Mouse (Mus musculus) gastrocnemius, adult 2 months (tissue): ENCODE measurements around the gene Smad3. TPM values are rescaled to one million over a fixed set of nuclear protein-coding genes. Genes with fewer than 3 reads are reported as not detected.

Experiments used
- DNase-seq: peaks from one replicate; pipeline ENCODE4 v3.0.0; 2022
- H3K27ac ChIP-seq: fragments of 200-600 bp; 2 replicates; pipeline ENCODE4 v1.8.1; 2022; ENCODE audit warnings: mild to moderate bottlenecking
- H3K4me3 ChIP-seq: fragments of 200-600 bp; 2 replicates; pipeline ENCODE4 v1.8.1; 2022; ENCODE audit warnings: mild to moderate bottlenecking, moderate library complexity
- CTCF ChIP-seq: fragments of 200-600 bp; IDR thresholded peaks from 2 replicates; pipeline ENCODE4 v1.8.1; 2022; ENCODE audit warnings: antibody characterized with exemption, mild to moderate bottlenecking, moderate library complexity
- intact Hi-C: fragments of 180-260 bp; cut with DNase I; formaldehyde crosslinking; loops from one replicate; pipeline ENCODE4 v1.15.1; 2025
- total RNA-seq, 2 experiments: library from RNA; stranded (reverse); gene quantifications; 2 replicates each; pipeline ENCODE4 v1.2.3; 2021

Smad3 gene
- total RNA-seq, 2 experiments from 2014 or later, result 61.7 to 75.3 TPM

DNA sequence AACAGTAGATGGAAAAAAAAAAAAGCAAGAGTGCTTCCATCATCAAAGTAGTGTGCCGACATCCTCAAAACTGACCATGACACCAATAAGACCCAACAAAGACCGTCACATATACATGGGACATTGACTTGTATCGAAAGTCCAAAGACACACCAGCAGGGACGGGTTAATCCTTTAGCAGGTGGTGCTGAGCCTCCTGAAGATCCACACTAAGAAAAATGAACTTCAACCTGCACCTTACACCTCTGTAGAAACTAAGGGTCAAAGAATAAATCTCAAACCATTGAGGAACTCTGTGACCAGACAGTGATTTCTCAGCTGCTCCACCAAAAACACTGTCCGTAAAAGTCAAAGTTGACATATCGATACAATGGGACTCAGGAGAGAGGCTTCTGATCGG is 88.0 kb downstream of the Smad3 start:
- intact Hi-C loops, result no loop called here

DNA sequence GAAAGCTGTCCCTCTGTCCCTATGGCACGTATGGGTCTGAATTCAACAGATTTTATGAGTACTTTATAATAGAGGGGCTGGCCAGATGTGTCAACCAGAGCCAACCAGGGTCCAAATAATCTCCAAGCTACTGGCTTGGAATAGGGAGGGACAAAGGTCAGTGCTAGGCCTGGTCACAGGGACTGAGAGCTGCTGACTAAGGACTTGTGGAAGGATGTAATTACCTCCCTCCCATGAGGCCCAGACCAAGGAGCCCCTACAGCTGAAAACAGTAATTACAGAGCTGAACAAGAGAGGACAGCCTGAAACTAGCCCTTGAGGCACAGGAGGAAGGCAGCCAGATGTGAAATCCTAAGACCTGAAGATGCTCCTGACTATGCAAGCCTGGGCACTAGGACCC is 89.2 kb downstream of the Smad3 start:
- DNase-seq, result peak; percentile 45
- 0 out of 2 replicates have a peak, but pooled peaks have one; percentile 5 for TF ChIP-seq CTCF
- Histone ChIP-seq H3K27ac (peak overlapping the region; percentile 95), H3K4me3 (no peak overlapping the region)
- intact Hi-C loops, result no loop called here

More for the DNA sequence above, 88.0 kb downstream of the Smad3 start:
- Histone ChIP-seq H3K4me3 (no peak overlapping the region), H3K27ac (no peak overlapping the region; the same call in 1 of the 2 replicates)
- DNase-seq, result no peak
- no peak for TF ChIP-seq CTCF

DNA sequence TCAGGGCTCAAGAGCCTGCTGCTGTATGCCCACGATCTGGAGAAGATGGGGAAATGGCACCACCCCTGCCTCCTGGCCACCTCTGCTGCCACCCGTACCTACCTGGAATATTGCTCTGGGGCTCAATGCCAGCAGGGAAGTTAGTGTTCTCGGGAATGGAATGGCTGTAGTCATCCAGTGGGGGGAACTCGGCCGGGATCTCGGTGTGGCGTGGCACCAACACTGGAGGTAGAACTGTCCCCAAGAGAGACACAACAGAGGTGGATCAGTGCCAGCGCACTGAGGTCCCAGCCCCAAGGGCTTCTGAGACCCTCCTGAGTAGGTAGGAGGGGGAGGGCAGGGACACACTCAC is 90.4 kb downstream of the Smad3 start:
- intact Hi-C loops, result loop anchor here (2.0 kb wide), 1 partner anchor 35 kb away; no protein-coding TSS in a partner anchor
- no peak for DNase-seq
- Histone ChIP-seq H3K4me3 (peak overlapping the region; percentile 76), H3K27ac (peak overlapping the region; percentile 95)
- no peak for TF ChIP-seq CTCF

DNA sequence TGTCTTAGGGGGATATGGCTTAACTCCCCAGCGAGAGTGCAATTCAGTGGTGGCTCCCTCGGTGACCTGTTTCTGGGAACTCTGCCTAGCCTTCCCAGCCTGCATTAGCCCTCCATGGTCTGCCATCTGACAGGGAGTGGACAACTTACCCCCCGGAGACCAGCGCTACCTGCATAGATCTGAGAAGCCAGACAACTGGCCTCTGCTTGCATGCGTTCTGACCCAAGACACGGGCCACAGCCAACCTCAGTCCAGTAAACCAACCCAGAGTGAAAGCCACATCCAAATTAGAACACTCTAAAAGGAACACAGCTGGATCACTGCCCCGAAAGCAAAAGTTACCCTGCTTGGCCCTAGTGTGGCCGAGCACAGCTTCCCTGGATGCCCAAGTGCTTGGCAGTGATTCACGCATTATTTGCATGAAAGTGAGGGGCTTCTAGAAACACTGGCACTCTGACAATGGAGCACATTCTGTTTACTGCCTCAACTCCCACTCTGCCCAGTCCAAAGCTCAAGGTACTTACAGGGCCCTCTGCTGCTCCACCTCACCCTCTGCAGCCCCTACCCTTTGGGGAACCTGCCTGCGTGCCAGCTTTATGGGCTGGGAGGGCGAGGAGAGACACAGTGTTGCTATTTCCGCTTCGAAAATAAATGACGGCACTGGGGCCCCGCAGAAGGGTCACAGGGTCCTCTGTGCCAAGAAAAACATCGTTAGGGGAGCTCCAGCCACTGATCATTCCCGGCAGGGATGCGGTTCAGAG is 91.0 kb downstream of the Smad3 start:
- Histone ChIP-seq H3K4me3 (peak overlapping the region; percentile 76), H3K27ac (peak overlapping the region; percentile 95)
- TF ChIP-seq CTCF, result no peak; the same call in 1 of the 2 replicates
- intact Hi-C loops, result loop anchor here (2.0 kb wide), 1 partner anchor 36 kb away; no protein-coding TSS in a partner anchor
- DNase-seq, result peak; percentile 88

DNA sequence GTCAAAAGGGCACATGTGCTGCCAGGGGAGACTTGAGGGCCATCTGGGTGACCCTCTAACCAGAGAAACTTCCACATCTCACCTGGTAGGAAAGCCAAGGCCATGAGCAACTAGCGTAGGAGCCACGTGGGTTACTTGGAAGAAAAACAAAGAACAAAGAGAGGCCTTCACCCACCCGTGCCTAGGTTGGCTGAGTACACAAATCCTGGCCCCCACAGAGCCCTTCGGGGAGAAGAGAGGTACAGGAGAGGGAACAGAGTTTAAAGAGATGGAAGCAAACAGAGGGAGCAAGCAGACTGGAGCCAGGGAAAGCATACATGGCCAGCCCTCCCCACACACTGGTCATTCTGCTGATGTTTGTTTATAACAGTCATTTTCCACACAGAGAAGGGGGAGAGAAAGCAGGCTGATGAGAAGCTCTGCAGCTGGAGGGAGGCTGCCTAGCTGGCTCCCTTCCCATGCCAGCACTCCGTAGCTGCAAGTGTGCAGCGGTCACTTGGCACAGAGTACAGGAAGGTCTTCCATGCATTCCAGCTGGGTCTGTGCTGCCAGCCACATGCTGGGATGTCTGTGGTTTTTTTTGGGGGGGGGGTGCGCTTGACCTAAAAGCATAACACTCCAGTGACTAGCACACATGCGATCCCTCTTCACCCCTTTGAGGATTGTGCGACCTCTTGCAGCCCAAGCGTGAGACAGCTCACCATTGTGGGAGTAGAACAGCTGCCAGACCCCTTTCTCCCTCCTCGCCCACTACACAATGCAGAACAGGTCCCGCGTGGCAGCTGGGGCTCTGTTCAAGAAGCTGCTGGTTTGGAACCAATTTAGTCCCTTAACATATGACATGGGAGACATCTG is 92.8 kb downstream of the Smad3 start:
- no peak for TF ChIP-seq CTCF
- peak overlapping the region; percentile 76 for H3K4me3 ChIP-seq
- DNase-seq, result peak; percentile 65
- H3K27ac ChIP-seq, result peak overlapping the region; percentile 95
- intact Hi-C loops, result loop anchor here (2.0 kb wide), 1 partner anchor 92 kb away; the partner anchor contains the start of gene Smad3

DNA sequence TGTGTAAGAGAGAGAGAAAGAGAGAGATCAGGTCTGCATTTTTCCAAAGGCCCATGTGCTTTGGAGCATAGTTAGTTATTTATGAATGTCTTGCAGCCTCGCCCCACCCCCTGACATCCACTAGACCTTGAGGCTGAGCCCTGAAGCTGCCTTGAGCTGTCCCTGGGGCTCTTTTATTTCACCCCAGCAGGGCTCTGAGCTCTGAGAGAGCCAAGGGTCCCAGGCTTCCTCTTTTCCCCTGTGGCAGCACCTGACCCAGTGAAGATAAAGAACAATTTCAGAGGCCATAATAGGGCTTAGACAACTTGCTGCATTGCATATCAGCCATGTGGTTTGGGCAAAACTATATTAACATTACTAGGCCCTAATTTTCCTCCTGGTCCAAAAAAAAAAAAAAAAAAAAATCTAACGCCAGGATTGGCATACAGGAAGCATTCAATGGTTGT is 93.5 kb downstream of the Smad3 start:
- intact Hi-C loops, result loop anchor here (2.0 kb wide), 1 partner anchor 92 kb away; the partner anchor contains the start of gene Smad3
- Histone ChIP-seq H3K4me3 (peak overlapping the region; percentile 76), H3K27ac (peak overlapping the region; percentile 95)
- TF ChIP-seq CTCF, result no peak
- peak; percentile 48 for DNase-seq

DNA sequence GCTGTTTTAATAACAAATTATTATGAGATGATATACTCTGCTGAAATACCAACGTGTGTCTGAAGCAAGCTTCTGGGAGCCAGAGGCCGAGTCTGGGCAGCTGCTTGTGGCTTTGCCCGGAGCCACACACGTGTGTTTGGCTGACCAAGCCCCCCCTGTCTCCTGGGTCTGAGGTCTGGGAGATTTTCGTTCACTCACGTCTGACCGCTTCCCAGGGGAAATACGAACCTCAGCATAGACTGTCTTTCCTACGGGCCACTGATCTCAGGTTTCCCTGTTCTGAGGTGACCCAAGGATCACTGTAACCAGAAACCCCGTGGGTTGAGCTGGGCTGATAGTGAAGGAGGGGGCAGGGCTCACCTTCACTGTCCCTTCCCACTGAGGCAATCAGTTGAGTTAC is 94.6 kb downstream of the Smad3 start:
- Histone ChIP-seq H3K27ac (peak overlapping the region; percentile 95), H3K4me3 (peak overlapping the region; percentile 76)
- no peak for TF ChIP-seq CTCF
- intact Hi-C loops, result no loop called here
- DNase-seq, result peak; percentile 85

DNA sequence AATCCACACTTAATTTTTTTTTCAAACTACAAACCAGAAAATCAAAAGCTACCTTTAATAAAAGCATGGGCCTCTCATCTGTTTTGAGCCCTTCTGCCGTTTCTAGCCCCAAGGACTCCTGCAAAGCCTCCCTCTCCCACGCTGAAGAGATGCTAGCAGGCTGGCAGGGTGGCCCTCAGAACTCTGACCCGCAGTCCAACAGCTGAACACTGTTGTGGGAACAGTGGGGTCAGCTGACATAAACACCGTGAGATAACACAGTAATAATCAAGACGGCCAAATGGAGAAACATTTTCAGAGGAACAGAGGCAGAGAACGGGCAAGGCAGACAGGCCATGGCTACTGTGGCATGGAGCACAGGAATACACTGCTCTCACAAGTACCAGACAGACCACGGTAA is 95.0 kb downstream of the Smad3 start:
- DNase-seq, result peak; percentile 35
- peak overlapping the region; percentile 55 for H3K4me3 ChIP-seq
- no peak for TF ChIP-seq CTCF
- intact Hi-C loops, result no loop called here
- H3K27ac ChIP-seq, result peak overlapping the region; percentile 95

DNA sequence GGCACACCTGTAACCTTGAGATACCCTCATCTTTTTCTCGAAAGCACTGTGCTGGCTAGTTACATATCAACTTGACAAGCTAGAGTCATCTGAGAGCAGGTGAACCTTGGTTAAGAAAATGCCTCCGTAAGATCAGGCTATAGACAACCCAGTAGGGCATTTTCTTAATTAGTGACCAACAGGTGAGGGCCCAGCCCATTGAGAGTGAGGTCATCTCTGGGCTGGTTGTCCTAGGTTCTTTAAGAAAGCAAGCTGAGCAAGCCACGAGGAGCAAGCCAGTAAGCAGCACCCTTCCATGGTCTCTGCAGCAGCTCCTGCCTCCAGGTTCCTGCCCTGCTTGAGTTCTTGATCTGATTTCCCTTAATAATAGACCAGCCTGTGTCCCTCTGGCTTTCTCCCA is 97.1 kb downstream of the Smad3 start:
- intact Hi-C loops, result no loop called here

DNA sequence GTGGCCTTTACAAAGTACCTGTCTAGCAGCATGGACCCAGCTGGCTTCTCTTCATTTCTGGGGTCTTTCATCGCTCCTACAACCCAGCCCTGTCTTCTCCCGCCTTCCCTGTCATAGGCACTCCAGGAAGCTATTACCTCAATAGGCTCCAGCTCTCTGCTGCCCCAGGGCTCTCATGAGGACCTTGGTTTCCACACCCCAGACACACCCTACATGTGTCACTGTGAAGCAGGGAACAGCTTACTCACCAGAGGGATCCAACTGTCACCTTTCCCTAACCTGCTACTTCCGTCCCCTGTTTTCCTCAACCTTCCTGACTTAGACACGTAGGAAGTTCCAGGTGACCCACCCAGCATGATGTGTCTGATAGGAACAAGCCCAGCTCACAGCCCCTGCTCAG is 97.7 kb downstream of the Smad3 start:
- no peak for DNase-seq
- no peak for TF ChIP-seq CTCF
- Histone ChIP-seq H3K27ac (peak overlapping the region; percentile 95; the same call in 1 of the 2 replicates), H3K4me3 (no peak overlapping the region)
- intact Hi-C loops, result no loop called here

More for the DNA sequence above, 97.1 kb downstream of the Smad3 start:
- peak overlapping the region; percentile 95 for H3K27ac ChIP-seq
- TF ChIP-seq CTCF, result no peak
- DNase-seq, result no peak
- H3K4me3 ChIP-seq, result no peak overlapping the region

DNA sequence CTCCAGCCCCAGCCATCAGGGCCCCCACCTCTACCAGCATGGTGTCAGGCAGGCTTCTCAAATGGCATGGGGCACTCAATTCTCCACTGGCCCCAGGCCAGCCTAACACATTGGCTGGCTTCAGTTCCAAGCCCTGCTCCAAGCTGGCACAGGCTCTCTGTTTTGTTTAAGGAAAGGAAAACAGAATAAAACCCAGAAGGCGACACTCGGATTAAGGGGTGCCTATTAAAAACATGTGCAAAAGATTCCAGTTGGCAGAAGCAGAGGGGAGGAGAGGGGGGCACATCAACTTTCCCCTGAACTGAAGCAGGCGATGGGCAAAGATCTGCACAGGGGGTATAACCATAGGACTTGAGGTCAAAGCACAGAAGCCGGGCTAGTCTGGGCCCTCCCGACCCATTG is 98.8 kb downstream of the Smad3 start:
- peak; percentile 69 for DNase-seq
- peak overlapping the region; percentile 87 for H3K27ac ChIP-seq
- intact Hi-C loops, result no loop called here

DNA sequence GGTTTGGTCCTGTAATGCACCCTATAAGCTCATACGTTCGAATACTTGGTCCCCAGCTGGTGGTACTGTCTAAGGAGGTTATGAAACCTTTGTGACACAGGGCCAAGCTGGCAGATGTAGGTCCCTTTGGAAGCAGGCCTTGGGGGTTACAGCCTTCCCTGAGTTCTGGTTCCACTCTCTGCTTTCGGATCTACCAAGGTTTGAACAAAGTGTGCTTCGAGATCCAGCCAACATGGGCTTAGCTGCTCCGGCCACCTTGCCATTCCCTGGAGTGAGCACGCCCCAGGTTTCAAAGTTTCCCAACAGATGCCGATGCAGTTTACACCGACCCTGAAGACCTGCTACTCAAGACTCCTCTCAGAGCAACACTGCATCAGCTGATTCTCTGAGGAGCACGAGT is 99.4 kb downstream of the Smad3 start:
- intact Hi-C loops, result no loop called here
- Histone ChIP-seq H3K27ac (peak overlapping the region; percentile 87), H3K4me3 (peak overlapping the region; percentile 17; the same call in 1 of the 2 replicates)
- no peak for TF ChIP-seq CTCF
- peak; percentile 43 for DNase-seq

More for the DNA sequence above, 98.8 kb downstream of the Smad3 start:
- peak overlapping the region; percentile 17; the same call in 1 of the 2 replicates for H3K4me3 ChIP-seq
- no peak for TF ChIP-seq CTCF

DNA sequence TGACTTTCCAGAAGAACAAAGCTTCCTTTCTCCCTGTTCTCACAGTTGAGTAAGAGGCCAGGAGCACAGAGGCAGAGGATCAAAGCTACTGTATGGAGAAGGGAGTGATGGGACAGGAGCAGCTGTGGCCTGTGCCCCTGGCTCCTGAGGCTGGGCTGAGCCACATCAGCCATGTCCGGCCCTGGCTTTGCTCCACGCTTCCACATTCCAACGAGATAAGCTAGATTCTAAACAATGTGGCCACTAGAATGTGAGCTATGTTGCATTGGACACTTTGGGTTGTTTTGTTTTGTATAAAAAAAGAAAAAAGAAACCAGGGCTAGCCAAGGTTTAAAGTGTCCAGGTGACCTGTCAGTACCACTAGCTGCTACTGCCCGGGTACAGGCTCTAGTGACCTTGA is 100.6 kb downstream of the Smad3 start:
- no peak overlapping the region for H3K4me3 ChIP-seq
- TF ChIP-seq CTCF, result no peak
- H3K27ac ChIP-seq, result peak overlapping the region; percentile 87
- DNase-seq, result peak; percentile 58
- intact Hi-C loops, result no loop called here
